Mouse (Mus musculus) embryonic facial prominence, embryonic 10.5 days (tissue): ENCODE data around the gene Rangrf. TPM values are rescaled to one million over a fixed set of nuclear protein-coding genes. Genes with fewer than 3 reads are reported as not detected.
A peak's percentile ranks its signal among the peaks of the same experiment; 100 is the strongest.
"Not testable (repeated sequence)": the region's sequence is repeated elsewhere in the genome, so short reads cannot be mapped to it uniquely, and the experiment has no call there.

ENCODE experiments used
- DNase-seq: peaks from one replicate; pipeline ENCODE4 v3.0.0-alpha.2; 2017; ENCODE audit warnings: low spot score
- H3K27ac ChIP-seq: fragments of 300-500 bp; sonication (generic); replicated peaks from 2 replicates; pipeline ENCODE4 v1.5.1; 2016; ENCODE audit warnings: mild to moderate bottlenecking
- H3K27me3 ChIP-seq: fragments of 300-500 bp; sonication (generic); replicated peaks from 2 replicates; pipeline ENCODE4 v1.6.1; 2016; ENCODE audit warnings: low read depth, mild to moderate bottlenecking; ENCODE audit not compliant: poor library complexity, severe bottlenecking
- H3K36me3 ChIP-seq: fragments of 300-500 bp; sonication (generic); replicated peaks from 2 replicates; pipeline ENCODE4 v1.6.1; 2016; ENCODE audit warnings: mild to moderate bottlenecking, moderate library complexity
- H3K4me1 ChIP-seq: fragments of 300-500 bp; sonication (generic); 2 replicates; pipeline ENCODE4 v1.6.1; 2016
- H3K4me3 ChIP-seq: fragments of 300-500 bp; sonication (generic); 2 replicates; pipeline ENCODE4 v1.5.1; 2016; ENCODE audit warnings: mild to moderate bottlenecking, moderate library complexity
- H3K9me3 ChIP-seq: fragments of 300-500 bp; sonication (generic); 2 replicates; pipeline ENCODE4 v1.6.1; 2016; ENCODE audit warnings: mild to moderate bottlenecking
- WGBS: fragments of 180-500 bp; shearing (Covaris S2); methylation state at CpG from one replicate; pipeline ENCODE4 v1.1.7; 2016; 5-methylcytosine and 5-hydroxymethylcytosine counted together
- polyA plus RNA-seq: library from polyadenylated mRNA; unstranded; fragments of >200 nt; fragmentation: Nextera tagmentation; extraction: Ambion mirVana; gene quantifications from 2 replicates; pipeline ENCODE4 v1.2.1, GENCODE M21; 2016

Rangrf gene
- polyA plus RNA-seq, 1 experiment from 2014 or later, result 87.7 TPM

DNA sequence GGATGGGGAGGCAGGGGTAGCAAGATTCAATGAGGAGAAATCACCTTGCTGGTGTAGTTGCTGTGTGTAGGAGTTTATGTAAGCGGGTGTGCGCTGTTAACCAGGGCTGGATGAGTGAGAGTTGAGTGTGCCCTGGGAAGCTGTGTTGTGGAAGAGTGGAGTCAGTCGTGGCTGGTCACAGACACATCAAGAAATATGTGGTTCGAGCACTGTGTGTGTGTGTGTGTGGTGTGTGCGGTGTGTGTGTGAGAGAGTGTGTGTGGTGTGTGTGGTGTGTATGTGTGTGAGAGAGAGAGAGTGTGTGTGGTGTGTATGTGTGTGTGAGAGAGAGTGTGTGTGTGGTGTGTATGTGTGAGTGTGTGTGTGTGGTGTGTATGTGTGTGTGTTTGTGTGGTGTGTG, 19.5 kb downstream of the Rangrf start:
- H3K9me3 ChIP-seq, result no peaks in the 10 kb centered on the region
- DNase-seq, result no peak
- H3K36me3 ChIP-seq, result no peaks in the 10 kb centered on the region
- H3K27ac ChIP-seq, result peak overlapping the region; percentile 58; the same call in 1 of the 2 replicates
- WGBS, result 64% methylated on average over 5 of the region's 5 CpGs
- peaks cover 41% of the 10 kb centered on the region for H3K4me1 ChIP-seq
- peak overlapping the region; percentile 60 for H3K4me3 ChIP-seq
- peaks cover 74% of the 10 kb centered on the region for H3K27me3 ChIP-seq

GRCm38 (mm10) chr11:68954408-68954807, 20.6 kb downstream of the Rangrf start:
- peak; percentile 45 for DNase-seq
- Histone ChIP-seq H3K4me3 (peak overlapping the region; percentile 60), H3K4me1 (peaks cover 41% of the 10 kb centered on the region), H3K27ac (peak overlapping the region; percentile 58), H3K36me3 (no peaks in the 10 kb centered on the region), H3K9me3 (no peaks in the 10 kb centered on the region), H3K27me3 (peaks cover 79% of the 10 kb centered on the region)
- 2% methylated on average over 17 of the region's 17 CpGs for WGBS

DNA sequence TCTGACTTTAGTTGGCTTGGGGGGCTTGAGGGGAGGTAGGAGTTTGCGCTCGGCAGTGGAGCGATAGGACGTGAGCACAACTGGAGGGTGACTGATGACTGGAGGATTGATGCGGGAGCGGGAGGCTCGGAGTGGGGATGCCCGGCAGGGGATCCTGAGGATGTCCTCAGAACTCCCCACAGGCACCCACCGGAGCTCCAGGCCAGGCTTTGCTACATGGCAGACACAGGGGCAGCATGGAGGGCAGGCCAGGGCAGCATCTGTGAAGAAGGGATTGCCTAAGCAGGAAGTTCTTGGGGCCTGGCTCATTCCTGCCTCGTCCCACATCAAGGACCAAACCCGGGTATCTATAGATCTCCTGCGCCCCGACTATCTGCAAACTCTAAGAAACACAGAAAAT, 21.1 kb downstream of the Rangrf start:
- H3K4me1 ChIP-seq, result peaks cover 41% of the 10 kb centered on the region
- H3K4me3 ChIP-seq, result peak overlapping the region; percentile 60
- peak; percentile 42 for DNase-seq
- H3K36me3 ChIP-seq, result no peaks in the 10 kb centered on the region
- peaks cover 84% of the 10 kb centered on the region for H3K27me3 ChIP-seq
- H3K9me3 ChIP-seq, result no peaks in the 10 kb centered on the region
- peak overlapping the region; percentile 58; the same call in 1 of the 2 replicates for H3K27ac ChIP-seq
- 6% methylated on average over 13 of the region's 13 CpGs for WGBS

GRCm38 (mm10) chr11:68947542-68947993, 27.4 kb downstream of the Rangrf start:
- no peak for DNase-seq
- peaks cover 13% of the 10 kb centered on the region for H3K4me1 ChIP-seq
- H3K27me3 ChIP-seq, result peaks cover 56% of the 10 kb centered on the region
- WGBS, result 7% methylated on average over 12 of the region's 12 CpGs
- H3K27ac ChIP-seq, result no peak overlapping the region
- no peaks in the 10 kb centered on the region for H3K9me3 ChIP-seq
- H3K4me3 ChIP-seq, result peak overlapping the region; percentile 38
- H3K36me3 ChIP-seq, result 0 out of 2 replicates have a peak, but pooled peaks cover 2% of the 10 kb centered on the region

DNA sequence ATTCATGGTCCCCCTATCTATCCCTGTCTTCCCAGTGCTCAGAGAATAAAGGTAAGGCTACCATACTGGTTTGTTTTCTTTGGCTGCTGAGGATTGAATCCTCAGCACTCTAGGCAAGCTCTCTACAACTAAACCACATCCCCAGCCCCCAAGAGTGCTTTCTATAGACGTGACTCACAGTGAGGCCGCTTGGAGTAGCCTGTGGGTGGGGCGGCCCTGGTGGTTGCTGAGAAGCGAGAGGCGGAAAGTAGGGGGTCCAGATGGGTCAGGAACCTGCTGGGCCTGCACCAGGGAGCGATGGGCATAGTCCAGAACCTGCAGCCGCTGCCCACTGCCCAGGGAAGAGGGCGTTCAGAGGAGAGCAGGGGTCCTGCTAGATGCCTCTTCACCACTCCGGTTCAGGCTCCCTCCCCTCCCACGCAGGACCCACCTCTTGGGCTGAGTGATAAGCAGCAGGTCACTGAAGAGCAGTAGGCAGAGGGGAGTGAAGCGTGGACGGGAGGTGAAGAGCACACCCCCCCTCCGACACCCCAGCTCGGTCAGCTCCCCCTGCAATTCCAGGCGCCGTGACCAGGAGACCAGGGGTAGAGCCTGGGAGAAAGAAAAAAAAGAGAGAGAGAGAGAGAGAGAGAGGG, 28.1 kb downstream of the Rangrf start:
- H3K4me1 ChIP-seq, result peaks cover 13% of the 10 kb centered on the region
- DNase-seq, result no peak
- H3K36me3 ChIP-seq, result 0 out of 2 replicates have a peak, but pooled peaks cover 2% of the 10 kb centered on the region
- 0 out of 2 replicates have a peak overlapping the region, but pooled peaks have one; percentile 19 for H3K27ac ChIP-seq
- no peaks in the 10 kb centered on the region for H3K9me3 ChIP-seq
- 10% methylated on average over 16 of the region's 16 CpGs for WGBS
- H3K4me3 ChIP-seq, result peak overlapping the region; percentile 38
- peaks cover 50% of the 10 kb centered on the region for H3K27me3 ChIP-seq

GRCm38 (mm10) chr11:68946001-68946400, 29.0 kb downstream of the Rangrf start:
- H3K27ac ChIP-seq, result no peak overlapping the region
- H3K4me3 ChIP-seq, result no peak overlapping the region
- H3K27me3 ChIP-seq, result peaks cover 41% of the 10 kb centered on the region
- H3K4me1 ChIP-seq, result peaks cover 13% of the 10 kb centered on the region
- no peaks in the 10 kb centered on the region for H3K9me3 ChIP-seq
- 90% methylated on average over 4 of the region's 4 CpGs for WGBS
- H3K36me3 ChIP-seq, result 0 out of 2 replicates have a peak, but pooled peaks cover 2% of the 10 kb centered on the region
- DNase-seq, result no peak

DNA sequence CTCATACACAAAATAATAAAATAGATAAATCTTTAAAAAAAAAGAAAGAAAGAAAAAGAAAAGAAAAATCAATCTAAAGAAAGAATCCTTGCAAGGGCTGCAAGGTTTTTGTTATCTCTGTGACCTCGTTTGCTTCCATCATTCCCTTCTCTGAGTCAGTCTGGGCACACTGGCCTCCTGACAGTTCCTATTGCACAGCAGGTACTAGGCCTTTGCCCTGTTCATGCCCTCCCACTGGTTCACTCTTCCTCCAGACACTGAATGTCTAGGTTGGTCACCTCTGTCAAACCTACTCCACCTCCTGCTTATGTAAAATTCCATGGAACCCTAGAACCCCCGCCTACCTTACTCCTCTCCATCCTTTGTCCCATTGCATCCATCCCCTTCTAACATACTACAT, 29.7 kb downstream of the Rangrf start:
- H3K27me3 ChIP-seq, result peaks cover 39% of the 10 kb centered on the region
- 0 out of 2 replicates have a peak, but pooled peaks cover 2% of the 10 kb centered on the region for H3K36me3 ChIP-seq
- H3K4me3 ChIP-seq, result no peak overlapping the region
- H3K4me1 ChIP-seq, result peaks cover 18% of the 10 kb centered on the region
- H3K27ac ChIP-seq, result no peak overlapping the region
- 88% methylated on average over 2 of the region's 2 CpGs for WGBS
- no peaks in the 10 kb centered on the region for H3K9me3 ChIP-seq
- DNase-seq, result no peak

GRCm38 (mm10) chr11:68942731-68943130, 32.3 kb downstream of the Rangrf start:
- Histone ChIP-seq H3K9me3 (no peaks in the 10 kb centered on the region), H3K27me3 (peaks cover 22% of the 10 kb centered on the region), H3K4me3 (no peak overlapping the region), H3K36me3 (0 out of 2 replicates have a peak, but pooled peaks cover 2% of the 10 kb centered on the region), H3K27ac (no peak overlapping the region), H3K4me1 (peaks cover 24% of the 10 kb centered on the region)
- 83% methylated on average over 8 of the region's 8 CpGs for WGBS
- no peak for DNase-seq

GRCm38 (mm10) chr11:68940516-68940915, 34.5 kb downstream of the Rangrf start:
- H3K4me3 ChIP-seq, result peak overlapping the region; percentile 62
- WGBS, result 71% methylated on average over 4 of the region's 4 CpGs
- H3K27me3 ChIP-seq, result peaks cover under 1% of the 10 kb centered on the region; the same call in 1 of the 2 replicates
- H3K27ac ChIP-seq, result no peak overlapping the region
- no peaks in the 10 kb centered on the region for H3K9me3 ChIP-seq
- no peak for DNase-seq
- H3K36me3 ChIP-seq, result no peaks in the 10 kb centered on the region
- H3K4me1 ChIP-seq, result peaks cover 11% of the 10 kb centered on the region

DNA sequence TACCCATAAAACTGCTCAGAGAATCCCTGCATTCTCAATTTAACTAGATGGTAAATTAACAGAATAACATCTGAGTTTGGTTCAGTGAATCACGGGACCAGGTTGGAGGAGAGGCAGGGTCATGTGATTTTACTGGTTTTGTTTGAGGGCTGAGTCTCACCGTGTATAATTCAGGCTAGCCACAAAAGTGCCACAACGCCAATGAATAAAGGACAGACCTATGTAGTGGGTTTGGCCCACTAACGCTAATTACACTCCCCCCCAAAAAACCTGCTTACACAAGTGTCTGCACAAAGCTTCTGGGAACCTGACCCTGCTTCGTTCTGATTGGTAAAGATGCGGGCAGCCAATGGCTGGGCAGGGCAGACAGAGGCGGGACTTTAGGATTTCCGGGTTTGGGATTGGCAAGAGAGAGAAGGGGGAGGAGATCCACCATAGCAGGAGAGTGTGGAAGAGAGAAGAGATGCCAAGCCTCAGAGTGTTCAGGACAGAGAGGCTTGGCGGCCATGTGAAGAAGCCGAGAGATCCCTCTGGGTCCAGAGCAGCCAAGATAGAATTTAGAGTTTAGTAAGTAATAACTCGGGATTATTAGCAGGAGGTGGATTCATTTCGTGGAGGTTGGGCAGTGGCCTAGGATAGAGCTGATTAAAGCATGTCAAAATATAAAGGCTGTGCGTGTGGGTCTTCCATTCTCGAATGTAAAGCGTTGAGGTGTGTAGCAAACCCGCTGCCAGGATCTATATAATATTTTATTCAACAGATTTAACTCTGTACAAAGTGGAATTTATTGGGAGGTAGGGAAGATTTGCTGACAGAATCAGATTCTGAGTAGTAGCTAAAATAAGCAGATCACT, 35.3 kb downstream of the Rangrf start:
- WGBS, result 5% methylated on average over 16 of the region's 16 CpGs
- no peaks in the 10 kb centered on the region for H3K27me3 ChIP-seq
- peaks cover 11% of the 10 kb centered on the region for H3K4me1 ChIP-seq
- peak overlapping the region; percentile 85 for H3K27ac ChIP-seq
- peak overlapping the region; percentile 62 for H3K4me3 ChIP-seq
- no peaks in the 10 kb centered on the region for H3K36me3 ChIP-seq
- peak; percentile 90 for DNase-seq
- H3K9me3 ChIP-seq, result no peaks in the 10 kb centered on the region

GRCm38 (mm10) chr11:68936951-68937350, 38.0 kb downstream of the Rangrf start:
- not testable (repeated sequence) for H3K27me3 ChIP-seq, DNase-seq, H3K27ac ChIP-seq, H3K36me3 ChIP-seq, H3K4me3 ChIP-seq, H3K9me3 ChIP-seq
- peaks cover 11% of the 10 kb centered on the region for H3K4me1 ChIP-seq
- WGBS, result 92% methylated on average over 4 of the region's 4 CpGs

DNA sequence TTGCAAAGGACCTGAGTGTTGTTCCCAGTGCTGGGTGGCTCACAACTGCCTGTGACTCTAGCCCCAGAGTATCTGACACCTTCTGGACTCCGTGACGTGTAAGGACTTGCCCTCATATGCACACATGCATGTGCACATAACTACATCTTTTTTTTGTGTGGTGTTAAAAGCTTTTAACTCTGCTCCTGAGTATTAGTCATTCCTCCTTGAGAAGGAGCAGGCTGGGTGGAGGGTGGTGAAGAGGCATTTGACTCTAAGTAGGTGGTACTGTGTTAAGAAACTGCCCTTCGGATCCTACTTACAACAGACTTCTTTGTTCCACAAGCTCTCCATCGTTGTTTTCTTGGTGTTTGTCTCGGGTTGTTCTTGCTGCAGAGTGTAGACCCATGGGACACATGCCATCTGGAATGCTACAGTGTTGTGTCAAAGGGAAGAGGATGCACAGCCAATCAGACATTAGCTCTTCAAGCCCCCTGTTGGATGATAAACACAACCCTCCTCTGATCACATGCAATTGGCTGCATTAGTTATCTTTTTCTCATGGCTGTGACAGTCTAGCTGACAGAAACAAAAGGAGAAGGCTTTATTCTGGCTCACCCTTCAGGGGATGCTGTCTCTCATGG, 41.0 kb downstream of the Rangrf start:
- Histone ChIP-seq H3K36me3 (no peaks in the 10 kb centered on the region), H3K9me3 (no peaks in the 10 kb centered on the region), H3K4me3 (no peak overlapping the region), H3K4me1 (no peaks in the 10 kb centered on the region; the same call in 1 of the 2 replicates), H3K27ac (no peak overlapping the region), H3K27me3 (no peaks in the 10 kb centered on the region)
- 67% methylated on average over 5 of the region's 5 CpGs for WGBS
- no peak for DNase-seq
